Mouse (Mus musculus) cerebellum, postnatal 14 days (tissue): ENCODE results near the gene Dgkz.

Experiments
- DNase-seq, 2 experiments: peaks; one replicate each; pipeline ENCODE4 v3.0.0; 2021; ENCODE audit warnings: mixed read lengths in 2 of 2

The Dgkz gene

GRCm38 (mm10) chr2:91993409-91993808 lies 17.7 kb upstream of the Dgkz start:
- DNase-seq, result no peak

DNA sequence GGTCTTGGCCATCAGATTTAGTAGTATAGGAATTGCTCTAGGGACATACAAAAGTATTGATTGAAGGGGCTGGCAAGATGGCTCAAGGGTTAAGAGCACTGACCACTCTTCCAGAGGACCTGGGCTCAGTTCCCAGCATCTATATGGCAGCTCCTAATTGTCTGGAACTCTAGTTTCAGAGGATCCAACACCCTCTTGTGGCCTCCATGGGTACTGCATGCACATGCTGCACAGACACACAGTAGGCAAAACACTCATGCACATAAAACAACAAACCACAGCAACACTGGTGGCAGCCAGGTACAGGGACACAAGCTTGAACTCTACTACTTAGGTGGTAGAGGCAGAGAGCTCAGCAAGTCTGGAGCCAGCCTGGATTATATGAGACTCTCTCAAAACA lies 14.1 kb upstream of the Dgkz start:
- peak in 1 of 2 experiments; percentile 62 for DNase-seq

- DNase-seq, result peak; percentile 96 to 99
Measured at GRCm38 (mm10) chr2:91987542-91987941, 11.9 kb upstream of the Dgkz start.

DNA sequence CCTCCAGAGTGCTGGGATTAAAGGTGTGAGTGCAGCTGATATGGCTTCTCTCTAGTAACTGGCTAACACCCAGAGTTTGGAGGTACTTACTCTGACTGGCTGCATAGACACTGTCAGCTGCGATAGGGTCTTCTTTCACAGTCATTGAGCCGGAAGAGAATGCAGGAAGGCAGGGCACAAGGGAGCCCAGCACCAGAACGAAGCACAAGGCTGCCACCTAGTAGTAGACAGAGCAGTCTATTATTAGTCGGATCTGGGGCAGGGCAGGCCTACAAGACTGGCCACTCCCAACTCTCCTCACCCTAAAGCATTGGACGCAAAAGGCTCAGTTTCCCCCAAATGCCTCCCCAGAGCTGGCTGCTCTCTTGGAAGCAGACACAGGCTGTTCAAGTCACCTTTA lies 10.4 kb upstream of the Dgkz start:
- DNase-seq, result peak; percentile 65 to 70

- no peak for DNase-seq
Measured at GRCm38 (mm10) chr2:91984906-91985525, 9.4 kb upstream of the Dgkz start.

DNA sequence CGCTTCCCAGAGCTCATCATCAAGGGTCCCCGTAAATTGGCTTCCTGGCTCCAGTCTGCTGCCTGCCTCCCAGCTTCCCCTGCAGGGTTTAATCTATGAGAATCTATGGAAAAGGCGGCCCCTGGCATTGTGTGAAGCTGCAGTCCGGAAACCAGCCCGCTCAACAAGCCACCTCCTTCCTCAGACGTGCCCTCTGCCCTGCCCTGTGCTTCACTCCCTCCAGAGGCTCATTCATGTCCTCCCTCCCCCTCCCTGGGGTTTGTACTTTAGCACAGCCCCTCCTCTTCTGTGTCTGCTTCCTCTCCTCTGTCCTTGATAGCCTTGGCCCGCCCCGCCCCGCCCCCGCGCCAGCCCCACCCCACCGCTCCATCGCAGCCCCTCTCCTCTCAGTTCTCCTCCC lies 8.8 kb upstream of the Dgkz start:
- no peak for DNase-seq

GRCm38 (mm10) chr2:91980830-91981229 lies 5.2 kb upstream of the Dgkz start:
- no peak for DNase-seq

GRCm38 (mm10) chr2:91980245-91980644 lies 4.6 kb upstream of the Dgkz start:
- DNase-seq, result no peak

GRCm38 (mm10) chr2:91978547-91978946 lies 2.9 kb upstream of the Dgkz start:
- no peak for DNase-seq

- no peak for DNase-seq
Measured at GRCm38 (mm10) chr2:91977960-91978359, 2.3 kb upstream of the Dgkz start.

- no peak for DNase-seq
Measured at GRCm38 (mm10) chr2:91973416-91974135, 2.1 kb downstream of the Dgkz start.

DNA sequence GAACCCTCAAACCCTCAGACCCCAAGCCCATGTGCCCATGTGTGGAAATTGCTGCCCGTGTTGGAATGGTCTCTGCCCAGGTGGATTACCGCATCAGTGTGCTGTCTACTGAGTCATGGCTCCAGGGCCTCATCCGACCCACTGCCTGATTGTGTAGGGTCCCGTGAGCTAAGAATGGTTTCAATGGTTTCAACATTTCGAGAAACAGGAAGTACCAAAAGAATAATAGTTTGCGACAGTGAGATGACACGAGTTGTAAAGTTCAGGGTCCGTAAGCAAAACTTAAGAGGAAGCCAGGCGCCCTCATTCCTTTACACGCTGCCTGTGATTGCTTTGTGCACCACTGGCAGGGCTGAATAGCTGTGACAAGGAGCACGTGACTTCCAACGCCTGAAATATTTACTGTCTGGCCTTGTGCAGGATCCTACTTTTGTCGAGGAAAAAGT lies 3.5 kb downstream of the Dgkz start:
- no peak for DNase-seq

DNA sequence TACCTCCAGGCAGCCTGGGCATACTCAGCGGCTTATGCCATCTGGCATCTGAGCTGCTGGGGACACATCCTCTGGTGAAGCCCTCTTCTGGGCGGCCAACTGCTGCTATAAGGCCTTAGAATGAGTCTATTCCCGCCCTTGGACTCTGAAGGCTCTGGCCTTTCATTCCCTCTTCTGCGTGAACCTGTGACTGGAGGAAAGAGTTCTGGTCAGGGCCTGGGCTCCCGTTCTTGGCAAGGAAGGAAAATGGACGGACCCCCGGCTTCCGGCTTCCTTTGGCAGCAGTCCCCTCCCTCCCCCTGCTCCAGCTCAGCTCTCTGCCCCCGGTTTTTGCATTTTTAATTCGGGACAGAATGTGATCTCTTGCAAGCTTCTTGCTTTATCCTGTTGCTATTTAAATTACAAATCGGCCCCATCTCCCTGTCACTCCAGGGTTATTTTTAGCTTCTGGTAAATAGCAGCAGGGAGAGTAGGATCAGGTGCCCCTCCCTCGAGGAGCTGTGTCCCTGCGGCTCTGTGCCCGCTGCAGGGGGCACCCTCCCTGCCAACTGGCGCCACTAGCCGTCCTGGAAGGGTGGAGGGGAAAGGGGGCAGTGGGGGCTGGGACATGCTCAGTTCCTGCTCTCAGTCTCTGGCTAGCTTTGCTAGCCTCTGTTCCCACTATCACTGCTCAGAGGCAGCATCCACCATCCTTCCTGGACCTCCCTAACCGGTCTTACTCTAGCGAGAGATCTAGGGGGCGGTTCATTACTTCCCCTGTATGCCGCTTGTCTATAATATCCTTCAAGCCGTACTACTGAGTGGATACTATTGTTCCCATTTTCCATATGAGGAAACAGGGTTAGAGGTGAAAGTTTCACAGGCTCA lies 4.2 kb downstream of the Dgkz start:
- DNase-seq, result peak; percentile 84 to 89

DNA sequence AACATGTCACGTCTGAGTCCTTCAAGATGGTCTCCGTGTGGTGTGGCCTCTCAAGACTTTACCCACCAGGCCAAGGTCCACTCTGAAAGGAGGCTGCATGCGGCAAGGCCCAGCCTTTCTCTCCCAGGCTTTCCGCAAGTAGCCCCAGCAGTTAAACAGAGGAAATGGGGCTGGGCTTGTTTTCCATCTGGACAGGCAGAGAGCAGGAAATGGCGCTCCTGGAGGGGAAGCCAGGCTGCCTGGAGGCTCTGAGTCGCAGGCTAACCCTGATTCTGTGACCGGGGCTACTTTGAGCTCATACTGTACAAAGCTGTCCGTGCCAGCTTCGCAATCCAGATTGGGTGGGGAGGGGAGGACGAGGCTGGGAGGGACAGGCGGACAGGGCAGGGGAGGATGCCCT lies 7.7 kb downstream of the Dgkz start:
- no peak for DNase-seq

- DNase-seq, result no peak
Measured at GRCm38 (mm10) chr2:91966367-91966766, 9.3 kb downstream of the Dgkz start.

DNA sequence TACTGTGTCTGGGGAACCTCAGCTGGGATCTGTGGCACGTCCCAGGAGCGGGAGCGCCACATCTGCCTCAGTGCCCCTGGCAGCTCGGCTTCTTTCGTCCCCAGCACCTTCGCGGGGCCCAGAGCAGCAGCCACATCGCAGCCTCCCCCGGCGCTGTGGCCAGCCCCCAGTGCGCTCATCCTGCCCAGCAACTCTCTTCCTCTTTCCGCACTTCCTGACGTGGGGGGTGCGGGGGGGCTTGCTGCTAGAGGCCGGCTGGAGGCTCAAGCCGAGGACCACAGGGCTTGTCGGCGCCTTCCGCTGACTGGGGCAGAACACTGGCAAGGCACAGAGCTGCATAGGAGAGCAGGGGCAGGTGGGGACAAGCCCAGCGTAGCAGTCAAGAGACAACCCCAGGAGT lies 10.2 kb downstream of the Dgkz start:
- DNase-seq, result no peak

DNA sequence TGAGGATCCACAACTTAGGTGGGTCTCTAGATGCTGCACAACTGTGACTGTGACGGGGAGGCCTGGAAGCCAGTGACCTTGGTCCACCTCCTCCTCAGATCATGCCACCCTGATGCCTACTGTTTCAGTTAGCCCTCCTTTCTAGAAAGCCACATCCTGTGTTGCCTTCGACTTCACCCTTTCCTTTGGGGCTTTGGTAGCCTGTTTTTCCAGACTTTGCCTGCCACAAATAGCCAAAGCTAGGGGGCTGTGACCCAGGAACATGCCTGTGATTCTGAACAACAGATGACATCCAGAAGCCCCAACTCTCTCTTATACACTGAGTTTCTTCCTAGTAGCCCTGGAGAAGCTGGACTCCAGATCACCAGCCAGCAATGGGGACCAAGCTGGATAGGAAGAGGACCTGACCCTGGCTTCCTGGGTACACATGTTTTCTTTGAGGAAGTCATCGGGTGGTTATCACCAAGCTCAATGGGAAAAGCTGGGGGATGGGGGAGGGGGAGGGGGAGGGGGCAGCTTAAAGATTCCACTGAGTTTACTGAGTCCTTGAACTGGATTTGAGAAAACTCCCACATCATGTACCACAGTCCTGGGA lies 11.0 kb downstream of the Dgkz start:
- DNase-seq, result no peak

- peak; percentile 99 for DNase-seq
Measured at GRCm38 (mm10) chr2:91963443-91963932, 12.2 kb downstream of the Dgkz start.

- DNase-seq, result peak; percentile 67 to 72
Measured at GRCm38 (mm10) chr2:91962864-91963401, 12.7 kb downstream of the Dgkz start.

DNA sequence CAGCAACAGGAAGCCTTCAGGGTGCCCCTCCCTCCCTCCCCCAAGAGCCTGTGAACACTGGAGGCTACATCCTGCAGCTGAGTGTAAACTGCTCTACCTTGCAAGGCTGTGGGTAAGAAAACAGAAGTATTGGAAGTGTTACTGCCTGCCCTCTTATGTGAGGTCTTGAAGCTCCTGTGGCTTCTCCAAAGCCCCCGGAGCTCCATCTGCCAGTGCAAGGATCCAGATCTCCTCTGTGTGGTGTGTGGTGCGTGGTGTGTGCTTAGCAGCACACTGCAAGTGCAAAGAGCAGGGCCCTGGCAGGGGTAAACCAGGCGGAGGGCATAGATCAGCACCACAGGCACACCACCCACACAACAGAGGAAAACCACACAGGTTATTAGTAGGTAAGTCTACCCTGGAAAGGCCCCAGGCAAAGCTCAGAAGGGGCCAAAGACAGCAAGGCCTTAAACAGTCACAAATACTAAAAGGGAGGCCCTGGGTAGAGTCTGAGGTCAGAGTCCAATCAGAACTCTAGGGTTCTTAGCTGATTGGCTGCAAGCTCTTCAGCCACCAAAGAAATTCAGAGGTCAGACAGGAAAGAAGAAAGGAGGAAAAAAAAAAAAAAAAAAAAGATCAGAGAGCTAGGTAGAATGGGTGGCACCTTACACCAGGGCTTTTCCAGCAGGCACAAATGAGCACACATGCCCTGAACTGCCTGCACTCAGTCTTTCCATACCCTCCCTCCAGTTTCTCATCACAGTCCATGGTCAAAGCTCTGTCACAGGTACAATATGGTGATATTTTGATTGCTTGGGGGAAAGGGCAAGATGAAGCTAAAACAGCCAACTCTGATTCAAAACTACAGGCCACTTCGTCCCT lies 13.5 kb downstream of the Dgkz start:
- DNase-seq, result peak in 1 of 2 experiments; percentile 53

GRCm38 (mm10) chr2:91960459-91960858 lies 15.2 kb downstream of the Dgkz start:
- DNase-seq, result peak; percentile 55 to 56
